Mouse (Mus musculus) megakaryocyte, adult 5-6 weeks (primary cell): ENCODE results near the gene Mboat7. TPM values are rescaled to one million over a fixed set of nuclear protein-coding genes. Genes with fewer than 3 reads are reported as not detected.

Experiments
- ATAC-seq: 2 replicates; pipeline ENCODE4 v1.8.0; 2016; ENCODE audit warnings: mild to moderate bottlenecking, inconsistent platforms; ENCODE audit not compliant: poor library complexity, severe bottlenecking
- total RNA-seq, 2 experiments: library from RNA; stranded (forward) in 1 of 2; stranded (reverse) in 1 of 2; fragments of 153-499, 151-499 nt in 1 of 2; fragments of 221-1000, 200-1000 nt in 1 of 2; gene quantifications; 2 replicates each; pipeline versions ENCODE4 v1.2.3 to v1.2.4; 2015 to 2017

Mboat7 gene
- total RNA-seq, 2 experiments from 2014 or later, result 47.2 to 102 TPM

DNA sequence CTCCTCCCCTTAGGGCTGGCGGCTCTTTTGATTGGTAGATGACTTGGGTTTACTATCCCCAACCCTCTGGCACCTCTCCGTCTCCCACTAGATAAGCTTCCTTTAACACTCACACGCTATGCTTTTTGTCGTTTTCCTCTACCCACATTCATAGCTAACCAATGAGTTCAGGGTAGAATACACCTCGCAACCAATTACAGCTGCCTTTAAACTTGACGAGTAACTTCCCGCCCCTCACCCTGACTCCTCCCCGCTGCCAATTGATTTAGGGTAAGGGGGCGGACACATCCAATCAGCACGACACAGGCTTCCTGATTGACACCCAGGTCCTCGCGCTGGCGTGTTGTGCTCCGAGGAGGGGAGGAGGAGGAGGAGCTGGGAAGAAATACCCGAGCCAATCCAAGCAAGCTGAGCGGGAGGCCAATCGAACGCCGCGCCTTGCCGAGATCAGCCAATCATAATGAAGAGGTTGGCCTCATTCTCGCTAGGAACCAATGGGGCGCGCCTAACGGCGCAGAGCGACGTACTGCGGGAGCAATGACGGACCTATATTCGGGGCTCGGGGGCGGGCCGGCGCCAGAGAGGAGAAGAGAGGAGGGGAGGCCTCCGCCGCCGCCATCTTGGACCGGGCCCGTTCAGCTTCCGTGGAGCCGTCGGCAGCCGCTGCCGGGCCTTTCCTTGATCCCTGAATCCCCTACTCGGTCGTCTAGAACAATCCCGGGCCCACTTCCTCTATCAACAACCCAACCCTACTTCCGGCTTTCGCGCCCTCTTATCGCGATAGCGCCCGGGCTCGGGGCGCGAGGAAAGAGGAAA lies 48.4 kb downstream of the Mboat7 start, which contains the start of gene Cnot3:
Gene Cnot3 (plus strand): TSS at position 597 of the 816 bp plus-strand sequence.
- ATAC-seq, result peak; percentile 88

DNA sequence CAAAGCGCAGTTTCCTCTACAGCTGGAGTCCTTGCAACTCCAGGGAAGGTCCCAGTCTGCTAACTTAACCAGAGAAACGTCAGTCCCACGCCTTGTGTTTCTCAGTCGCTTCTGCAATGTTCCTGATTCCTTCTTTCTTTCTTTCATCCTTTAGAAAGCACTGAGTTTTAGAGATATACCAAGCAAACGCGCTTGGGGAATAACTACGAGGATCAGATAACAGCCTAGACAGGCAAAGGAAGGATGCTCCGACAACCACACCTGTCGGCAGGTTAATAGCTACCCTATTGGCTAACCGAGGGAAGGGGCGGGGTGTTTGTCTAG lies 49.0 kb downstream of the Mboat7 start:
- no peak for ATAC-seq

DNA sequence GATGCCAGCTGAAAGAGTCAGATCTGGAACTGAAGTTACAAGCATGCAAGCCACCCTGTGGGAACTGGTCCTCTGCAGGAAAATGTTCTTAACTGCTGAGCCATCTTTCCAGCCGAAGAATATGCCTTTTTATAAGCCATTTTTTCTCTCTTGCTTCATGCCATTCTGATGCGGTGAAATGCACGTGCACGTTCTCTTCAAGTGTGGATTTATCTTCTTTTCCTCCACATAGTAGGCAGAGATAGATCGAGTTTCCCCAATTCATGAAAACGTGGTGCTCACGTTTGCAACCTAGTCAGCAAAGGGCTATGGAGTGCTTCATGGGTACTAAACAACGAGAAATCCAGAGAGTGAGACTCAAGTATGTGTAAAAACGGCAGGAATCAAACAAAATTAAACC lies 49.5 kb downstream of the Mboat7 start:
- no peak for ATAC-seq

DNA sequence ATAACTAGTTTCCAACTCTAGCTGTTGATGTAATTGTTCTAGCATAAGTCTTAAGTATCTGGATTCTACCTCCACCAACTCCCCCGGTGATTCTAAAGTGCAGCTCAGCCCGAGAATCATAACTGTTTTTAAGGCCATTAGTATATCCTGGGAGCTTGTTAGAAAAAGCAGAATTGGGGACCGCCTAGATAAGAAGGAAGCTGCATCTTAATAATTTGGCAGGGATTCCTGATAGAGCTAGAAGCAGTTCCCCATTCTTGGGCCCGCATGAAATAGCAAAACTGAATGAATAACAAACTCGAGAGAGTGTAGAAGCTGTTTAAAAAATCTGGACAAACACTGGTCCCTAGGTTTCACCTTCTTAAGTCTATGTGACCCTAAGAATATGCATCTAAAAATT lies 49.9 kb downstream of the Mboat7 start:
- no peak for ATAC-seq

DNA sequence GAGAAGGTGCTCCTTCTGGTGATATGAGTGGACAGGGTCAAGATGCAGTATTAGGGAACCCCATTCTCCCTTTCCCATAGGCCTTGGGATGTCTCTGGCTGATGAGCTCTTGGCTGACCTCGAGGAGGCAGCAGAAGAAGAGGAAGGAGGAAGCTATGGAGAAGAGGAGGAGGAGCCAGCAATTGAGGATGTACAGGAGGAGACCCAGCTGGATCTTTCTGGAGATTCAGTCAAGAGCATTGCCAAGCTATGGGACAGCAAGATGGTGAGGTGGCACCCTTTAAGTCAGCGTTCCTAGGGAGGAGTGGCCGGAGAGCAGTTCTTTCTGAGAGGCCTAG lies 62.9 kb downstream of the Mboat7 start:
- 0 out of 2 replicates have a peak, but pooled peaks have one; percentile 4 for ATAC-seq

DNA sequence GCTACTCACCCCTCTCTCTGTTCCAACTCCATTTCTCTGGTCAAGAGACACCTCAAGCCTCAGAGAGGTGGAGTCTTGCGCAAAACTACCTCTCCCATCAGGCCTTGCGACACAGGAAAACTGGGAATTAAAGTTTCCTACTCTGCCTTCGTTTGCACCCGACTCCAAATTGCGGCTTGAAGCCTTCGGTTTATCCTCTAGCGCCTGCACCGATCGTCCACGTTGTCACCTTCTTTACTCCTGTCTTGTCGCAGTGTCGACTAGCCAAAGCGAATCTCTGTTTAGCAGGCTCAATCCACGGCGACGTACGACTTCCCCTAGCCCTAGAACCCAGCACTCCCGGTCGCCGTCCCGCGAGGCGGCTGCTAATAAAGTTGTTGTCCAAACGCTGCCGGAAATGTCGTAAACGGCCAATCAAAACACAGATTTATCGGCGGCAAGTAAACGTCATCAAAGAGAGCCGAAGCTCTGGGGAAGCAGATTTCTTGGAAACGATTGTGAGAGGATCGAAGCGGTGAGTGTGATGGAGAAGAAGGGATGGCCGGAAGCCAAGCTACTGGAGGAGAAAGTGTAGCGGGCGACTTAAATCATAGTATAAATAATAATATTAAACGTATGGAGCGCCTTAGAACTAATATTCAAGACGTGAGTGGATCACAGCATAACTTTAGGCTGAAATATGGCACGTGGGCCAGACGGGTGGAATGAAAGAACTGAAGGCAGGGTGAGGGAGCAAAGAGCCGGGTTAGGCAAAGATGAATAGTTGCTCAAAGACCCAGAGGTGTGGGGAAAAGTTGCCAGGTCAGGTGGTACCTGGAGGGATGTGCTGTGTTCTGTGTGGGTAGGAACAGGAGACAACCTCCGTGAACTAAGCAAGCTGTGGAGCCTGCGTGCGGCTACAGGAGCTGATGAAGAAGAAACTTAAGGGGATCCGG lies 63.5 kb downstream of the Mboat7 start, which contains the start of the genes Tfpt and Prpf31:
Gene Tfpt (minus strand): TSS at position 387 of the 935 bp plus-strand sequence.
Gene Prpf31 (plus strand): TSS at position 443 of the 935 bp plus-strand sequence.
- ATAC-seq, result peak; percentile 95

DNA sequence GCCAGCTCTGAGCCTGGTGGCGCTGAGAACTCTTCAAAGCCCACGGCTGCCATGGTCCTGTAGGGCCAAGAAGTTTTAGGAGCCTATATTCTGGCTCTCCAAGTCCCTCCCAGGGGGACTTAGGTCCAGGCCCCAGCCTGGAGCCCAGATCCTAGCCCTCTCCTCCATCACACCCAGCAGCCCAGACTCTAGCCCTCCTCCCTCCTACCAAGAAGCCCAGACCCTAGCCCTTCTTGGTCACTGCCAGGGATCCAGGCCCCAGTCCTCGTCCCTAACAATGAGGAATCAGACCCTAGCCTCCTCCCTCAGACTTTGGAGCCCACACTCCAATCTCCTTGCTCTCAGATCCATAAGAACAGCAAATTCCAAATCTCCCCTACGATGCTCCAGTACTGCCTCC lies 64.3 kb downstream of the Mboat7 start:
- no peak for ATAC-seq

Other genes with a start within 250 kb of the Mboat7 start
- 28.4 and 35.7 TPM in 2 replicates for gene Tarm1, start 190.9 kb downstream of the Mboat7 start, total RNA-seq (2015)
- gene Tarm1, start 190.9 kb downstream of the Mboat7 start, total RNA-seq (2017), result 18.3 and 19.1 TPM in 2 replicates
- gene Oscar, start 77.4 kb downstream of the Mboat7 start, total RNA-seq (2015), result not detected in 2 replicates
- gene Oscar, start 77.4 kb downstream of the Mboat7 start, total RNA-seq (2017), result not detected in 2 replicates
- gene Ndufa3, start 76.2 kb downstream of the Mboat7 start, total RNA-seq (2015), result 263 and 351 TPM in 2 replicates
- 273 and 274 TPM in 2 replicates for gene Ndufa3, start 76.2 kb downstream of the Mboat7 start, total RNA-seq (2017)
- gene Tfpt, start 63.6 kb downstream of the Mboat7 start, total RNA-seq (2015), result 20.8 and 30.4 TPM in 2 replicates
- gene Tfpt, start 63.6 kb downstream of the Mboat7 start, total RNA-seq (2017), result 23.8 and 28.4 TPM in 2 replicates
- 15.1 and 21.1 TPM in 2 replicates for gene Prpf31, start 63.5 kb downstream of the Mboat7 start, total RNA-seq (2015)
- 51.0 and 66.7 TPM in 2 replicates for gene Prpf31, start 63.5 kb downstream of the Mboat7 start, total RNA-seq (2017)
- gene Cnot3, start 48.3 kb downstream of the Mboat7 start, total RNA-seq (2015), result 119 and 123 TPM in 2 replicates
- 23.5 and 36.8 TPM in 2 replicates for gene Cnot3, start 48.3 kb downstream of the Mboat7 start, total RNA-seq (2017)
- gene Leng1, start 27.7 kb downstream of the Mboat7 start, total RNA-seq (2015), result 7.8 and 8.7 TPM in 2 replicates
- gene Leng1, start 27.7 kb downstream of the Mboat7 start, total RNA-seq (2017), result 9.4 and 15.4 TPM in 2 replicates
- gene Tmc4, start 16.0 kb downstream of the Mboat7 start, total RNA-seq (2015), result 9.0 and 9.9 TPM in 2 replicates
- 9.8 and 11.8 TPM in 2 replicates for gene Tmc4, start 16.0 kb downstream of the Mboat7 start, total RNA-seq (2017)
- gene Tsen34, start 660 bp downstream of the Mboat7 start, total RNA-seq (2015), result 30.0 and 34.0 TPM in 2 replicates
- gene Tsen34, start 660 bp downstream of the Mboat7 start, total RNA-seq (2017), result 25.3 and 28.3 TPM in 2 replicates
- gene Rps9, start 10.5 kb upstream of the Mboat7 start, total RNA-seq (2015), result 1,476 and 1,615 TPM in 2 replicates
- 1,141 and 1,307 TPM in 2 replicates for gene Rps9, start 10.5 kb upstream of the Mboat7 start, total RNA-seq (2017)
- gene Pirb, start 26.9 kb upstream of the Mboat7 start, total RNA-seq (2015), result 366 and 379 TPM in 2 replicates
- 233 and 235 TPM in 2 replicates for gene Pirb, start 26.9 kb upstream of the Mboat7 start, total RNA-seq (2017)
- 18.7 and 22.7 TPM in 2 replicates for gene Gm15448, start 132.2 kb upstream of the Mboat7 start, total RNA-seq (2015)
- gene Gm15448, start 132.2 kb upstream of the Mboat7 start, total RNA-seq (2017), result 22.1 and 25.4 TPM in 2 replicates
- 119 and 123 TPM in 2 replicates for gene Pira2, start 151.5 kb upstream of the Mboat7 start, total RNA-seq (2015)
- gene Pira2, start 151.5 kb upstream of the Mboat7 start, total RNA-seq (2017), result 111 and 114 TPM in 2 replicates
- gene Gm14548, start 204.6 kb upstream of the Mboat7 start, total RNA-seq (2015), result 112 and 120 TPM in 2 replicates
- gene Gm14548, start 204.6 kb upstream of the Mboat7 start, total RNA-seq (2017), result 89.0 and 89.6 TPM in 2 replicates
- 132 and 138 TPM in 2 replicates for gene Lilra6, start 222.0 kb upstream of the Mboat7 start, total RNA-seq (2015)
- 123 and 141 TPM in 2 replicates for gene Lilra6, start 222.0 kb upstream of the Mboat7 start, total RNA-seq (2017)